Mouse (Mus musculus) kidney, postnatal 36 days (tissue): ENCODE measurements around the gene Prkar1b.
A peak's percentile ranks its signal among the peaks of the same experiment; 100 is the strongest.

Experiments
- DNase-seq, 2 experiments: peaks; one replicate each; pipeline ENCODE4 v3.0.0; 2021 to 2022; ENCODE audit warnings: mixed read lengths in 2 of 2

Gene Prkar1b

DNA sequence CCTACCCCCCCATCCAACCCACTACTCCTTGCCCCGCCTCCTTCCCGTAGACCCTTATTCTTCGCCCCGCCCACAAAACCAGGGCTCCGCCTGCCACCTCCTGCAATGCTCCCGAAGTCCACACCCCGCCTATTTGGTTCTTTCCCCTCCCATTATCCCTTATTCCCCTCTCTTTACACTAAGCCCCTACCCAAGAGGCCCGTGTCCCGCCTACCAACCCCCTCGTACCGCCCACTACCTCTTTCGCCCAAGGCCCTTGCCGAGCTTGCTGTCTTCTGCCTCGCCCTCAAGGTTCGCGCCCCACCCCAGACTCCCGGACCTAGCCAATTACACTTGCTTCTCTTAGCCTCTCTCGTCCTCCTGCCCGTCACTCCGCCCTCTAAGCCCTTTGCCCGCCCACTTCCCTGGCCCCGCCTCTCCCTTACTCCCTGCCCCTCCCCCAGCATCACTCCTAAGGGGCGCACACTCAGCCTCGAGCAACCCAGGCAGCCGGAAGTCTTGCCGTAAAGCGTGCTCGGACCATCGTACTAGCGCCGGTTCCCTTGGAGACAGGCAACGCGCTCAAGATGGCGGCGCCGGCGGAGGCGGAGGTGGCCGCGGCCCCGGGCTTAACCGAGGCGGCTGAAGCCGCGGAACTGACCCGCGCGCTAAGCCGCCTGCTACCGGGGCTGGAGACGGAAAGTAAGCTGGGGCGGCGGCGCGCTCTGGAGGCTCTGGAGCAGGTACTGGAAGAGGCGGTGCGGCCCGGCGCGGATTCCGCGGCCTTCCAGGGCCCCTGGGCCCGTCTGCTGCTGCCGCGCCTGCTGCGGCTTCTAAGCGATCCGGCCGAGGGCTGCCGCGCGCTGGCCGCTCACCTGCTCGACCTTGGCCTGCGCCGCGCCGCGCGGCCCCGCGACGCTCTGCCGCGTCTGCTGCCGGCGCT, at the start of gene Prkar1b, which contains the start of gene Dnaaf5:
Prkar1b (minus strand) TSS at position 321 of the 922 bp plus-strand sequence.
Dnaaf5 (plus strand) TSS at position 543 of the 922 bp plus-strand sequence.
- DNase-seq: peak; percentile 97

DNA sequence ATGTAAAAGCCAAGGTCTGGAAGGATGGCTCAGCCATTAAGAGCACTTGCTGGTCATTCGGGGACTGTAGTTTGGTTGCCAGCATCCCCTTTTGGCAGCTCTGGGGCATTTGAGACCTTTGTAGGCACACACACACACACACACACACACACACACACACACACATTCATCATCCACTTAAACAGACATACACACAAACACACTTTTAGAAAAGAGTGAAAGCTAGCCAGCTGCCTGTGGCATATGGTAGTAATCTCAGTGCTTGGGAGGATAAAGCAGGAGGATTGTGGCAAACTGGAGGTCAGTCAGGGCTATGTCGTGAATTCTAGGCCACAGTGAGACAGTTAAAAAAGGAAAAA, 49.8 kb upstream of the Prkar1b start:
- no peak for DNase-seq

DNA sequence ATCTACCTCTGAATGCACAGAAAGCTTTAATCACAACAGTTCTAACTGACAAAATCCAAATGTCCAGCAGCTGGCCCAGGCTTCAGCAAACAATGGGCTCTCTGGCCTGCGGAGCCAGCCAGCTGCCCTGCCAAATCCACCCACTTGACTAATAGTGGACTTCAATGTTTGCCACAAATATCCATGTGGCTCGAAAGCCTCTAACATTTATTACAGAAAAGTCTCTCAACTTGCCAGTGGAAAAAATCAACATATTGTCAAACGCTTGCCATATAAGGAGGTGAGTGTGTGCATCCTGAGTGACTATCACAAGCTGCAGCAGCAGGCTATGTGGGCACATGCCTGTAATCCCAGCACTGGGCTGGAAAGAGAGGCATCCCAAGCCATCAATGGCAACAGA, 49.0 kb upstream of the Prkar1b start:
- no peak for DNase-seq

DNA sequence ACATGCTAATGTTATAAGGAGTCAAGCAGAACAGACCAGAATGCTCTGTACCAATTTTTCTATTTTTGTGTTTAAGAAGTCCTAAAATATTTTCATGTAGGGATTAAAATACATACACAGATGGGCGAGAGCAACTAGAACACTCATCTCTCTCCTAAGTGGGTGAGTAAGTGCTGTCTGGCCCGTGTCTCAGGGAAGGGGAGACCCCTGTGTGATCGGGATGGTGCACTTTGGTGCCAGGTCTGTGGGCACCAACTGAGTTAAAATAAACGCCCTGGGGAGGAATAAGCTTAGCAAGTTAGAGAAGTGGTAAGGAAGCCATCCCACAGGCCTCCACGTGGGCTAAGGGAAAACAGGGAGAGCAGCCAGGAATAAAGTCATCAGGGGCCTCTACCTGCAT, 41.2 kb upstream of the Prkar1b start:
- DNase-seq: no peak

DNA sequence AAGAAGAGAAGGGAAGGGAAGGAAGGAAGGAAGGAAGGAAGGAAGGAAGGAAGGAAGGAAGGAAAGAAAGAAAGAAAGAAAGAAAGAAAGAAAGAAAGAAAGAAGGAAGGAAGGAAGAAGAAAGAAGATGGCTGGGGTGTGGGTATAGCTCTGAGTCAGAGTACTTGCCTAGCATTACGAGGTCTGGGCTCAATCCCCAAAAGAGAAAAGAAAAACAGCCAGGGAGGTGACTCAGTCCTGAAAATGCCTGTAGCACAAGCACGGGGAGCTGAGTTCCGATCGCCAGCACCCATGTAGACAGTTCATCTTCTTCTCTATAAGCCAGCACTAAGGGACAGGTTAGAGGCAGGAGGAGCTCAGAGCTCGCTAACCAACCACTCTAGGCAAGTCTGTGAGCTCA, 39.9 kb upstream of the Prkar1b start:
- DNase-seq: no peak

DNA sequence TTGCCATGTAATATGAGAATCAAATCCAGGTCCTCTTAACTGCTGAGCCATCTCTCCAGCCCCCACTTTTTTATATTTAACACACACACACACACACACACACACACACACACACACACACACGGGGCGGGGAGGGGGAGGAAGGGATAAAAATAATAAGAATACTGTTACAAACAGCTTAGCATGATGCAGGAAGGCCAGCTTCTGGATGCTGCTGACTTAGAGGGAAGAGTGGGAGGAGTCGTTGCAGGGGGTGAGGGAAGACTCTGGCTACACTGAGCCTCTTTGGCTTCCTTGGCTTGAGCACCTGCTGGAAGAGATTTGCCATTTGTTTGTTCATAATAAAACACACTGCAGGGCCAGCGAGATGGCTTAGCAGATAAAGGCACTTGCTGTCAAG, 35.1 kb upstream of the Prkar1b start:
- no peak for DNase-seq

DNA sequence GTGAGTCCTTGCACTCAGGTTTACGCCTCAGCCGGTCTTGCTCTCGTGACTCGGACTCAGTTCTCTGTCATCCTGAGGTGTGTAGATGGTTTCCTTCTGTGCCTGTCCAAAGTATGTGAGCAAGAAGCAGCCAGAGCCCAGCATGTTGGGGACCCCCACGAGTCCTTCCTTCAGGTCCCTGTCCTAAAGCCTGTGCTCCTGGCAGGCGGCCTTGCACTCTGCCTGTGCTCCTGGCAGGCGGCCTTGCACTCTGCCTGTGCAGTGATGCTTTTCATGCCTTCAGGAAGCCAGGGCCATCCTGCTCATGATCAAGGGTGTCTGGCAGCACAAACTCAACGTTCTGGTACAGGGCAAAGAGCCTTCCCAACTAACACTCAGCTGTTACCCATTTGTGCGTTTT, 33.8 kb upstream of the Prkar1b start:
- no peak for DNase-seq

DNA sequence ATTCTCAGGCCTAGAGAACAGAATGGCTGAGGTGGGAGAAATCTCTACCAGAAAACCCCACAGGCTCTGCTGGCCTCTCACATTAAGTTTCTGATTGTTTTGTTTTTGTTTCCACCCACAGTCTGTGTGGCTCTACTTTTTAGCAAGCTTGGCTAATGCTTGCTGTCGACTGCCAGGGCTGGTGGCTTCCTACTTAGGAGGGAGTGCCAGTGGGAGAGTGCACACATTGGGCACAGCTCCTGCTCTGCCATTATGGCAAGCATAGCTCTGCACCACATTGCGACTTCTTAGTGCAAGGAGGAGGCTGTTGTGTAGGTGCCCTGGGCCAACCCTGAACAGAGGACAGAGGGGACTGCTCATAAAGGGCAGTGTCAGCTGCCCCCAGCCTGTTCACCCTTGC, 33.3 kb upstream of the Prkar1b start:
- no peak for DNase-seq

DNA sequence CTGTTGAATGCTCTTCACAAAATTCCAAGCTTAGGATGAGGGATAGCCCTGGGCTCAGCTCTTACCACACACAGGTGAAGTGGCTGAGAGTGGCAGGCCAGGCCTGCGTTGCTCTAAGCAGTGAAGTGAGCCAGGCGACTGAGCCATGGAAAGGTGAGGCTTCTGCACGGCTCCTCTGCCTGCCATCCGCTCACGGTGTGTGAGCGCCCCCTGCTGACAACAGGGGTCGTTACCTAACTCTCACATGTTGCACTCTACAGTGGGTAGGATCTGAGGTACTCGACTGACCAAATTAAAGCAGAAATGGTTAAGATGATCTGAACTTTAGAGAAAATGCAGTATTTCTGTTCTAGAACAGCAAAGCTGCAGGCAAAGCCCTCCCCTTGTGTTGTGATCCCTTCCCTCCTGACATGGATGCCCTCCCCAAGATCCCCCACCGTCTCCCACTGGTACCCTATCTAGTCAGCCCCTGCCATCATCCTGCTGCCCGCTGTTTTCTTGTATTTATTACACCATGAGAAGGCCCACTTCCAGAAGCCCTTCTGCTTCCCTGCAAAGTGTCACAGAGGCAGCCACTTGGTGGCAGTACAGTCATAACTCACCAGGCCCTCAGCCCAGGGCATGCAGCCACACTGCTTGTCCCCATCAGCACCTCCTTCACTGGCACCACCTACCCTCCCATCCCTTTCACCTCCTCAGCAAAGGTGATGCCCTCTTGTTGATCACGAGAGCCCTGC, 29.3 kb upstream of the Prkar1b start:
- DNase-seq: peak; percentile 70 to 93

DNA sequence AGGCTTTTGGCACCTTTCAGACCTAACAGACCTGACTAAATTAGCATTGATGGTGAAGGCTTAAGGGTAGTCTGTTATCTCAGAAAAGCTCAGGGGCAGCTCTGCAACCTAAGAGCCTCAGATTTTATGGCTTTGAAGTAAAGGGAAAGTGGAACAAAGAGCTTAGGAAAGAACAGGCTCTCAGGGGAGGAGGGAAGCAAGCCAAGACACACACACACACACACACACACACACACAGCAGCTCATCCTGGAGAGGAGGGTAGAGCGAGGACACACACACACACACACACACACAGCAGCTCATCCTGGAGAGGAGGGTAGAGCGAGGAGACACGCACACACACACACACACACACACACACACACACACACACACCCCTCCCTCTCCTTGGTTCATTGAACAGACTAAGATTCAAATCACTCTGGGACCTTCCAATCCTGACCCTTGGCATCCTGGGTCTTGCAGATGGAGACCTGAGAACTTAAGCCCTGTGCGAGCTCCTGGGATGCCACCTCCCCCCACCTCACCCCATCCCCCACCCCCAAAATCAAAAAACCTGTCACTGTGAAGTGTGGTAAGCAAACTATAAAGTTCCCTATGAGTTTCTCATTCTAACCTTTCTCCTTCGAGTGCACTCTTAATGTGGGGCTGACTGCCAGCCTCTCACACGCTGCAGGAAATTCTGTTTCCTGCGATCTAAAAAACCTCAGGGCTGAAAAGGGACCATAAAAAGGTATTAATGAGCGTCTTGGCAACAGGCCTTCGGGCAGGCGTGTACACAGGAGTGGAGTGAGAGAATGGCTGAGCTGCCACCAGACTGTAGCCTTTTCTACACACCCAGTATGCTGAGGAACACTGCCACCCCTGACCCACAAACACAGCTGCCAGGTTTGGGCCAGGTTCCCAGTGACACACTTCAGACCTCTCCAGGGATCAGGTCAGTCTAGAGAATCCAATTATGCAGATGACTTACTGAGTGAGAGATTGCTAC, 25.1 kb upstream of the Prkar1b start:
- DNase-seq: peak; percentile 54 to 65

DNA sequence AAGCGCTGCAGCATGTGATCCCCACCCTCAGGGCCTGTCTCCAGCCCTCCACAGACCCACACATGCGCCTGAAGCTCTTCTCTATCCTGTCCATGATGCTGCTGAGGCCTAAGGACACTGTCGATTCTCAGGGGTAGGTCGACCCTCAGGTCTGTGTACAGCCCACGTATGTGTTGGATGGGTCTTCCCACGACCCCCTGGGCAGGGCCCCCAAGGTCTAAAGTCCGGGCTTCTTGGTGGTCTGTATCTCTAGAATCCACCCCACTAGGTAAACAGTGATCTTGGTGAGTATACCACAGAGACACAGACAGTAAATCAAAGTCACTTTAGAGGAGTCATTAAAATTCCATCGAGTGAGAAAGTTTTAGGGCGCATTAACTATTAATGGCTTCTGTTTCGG, 24.3 kb upstream of the Prkar1b start:
- DNase-seq: no peak

DNA sequence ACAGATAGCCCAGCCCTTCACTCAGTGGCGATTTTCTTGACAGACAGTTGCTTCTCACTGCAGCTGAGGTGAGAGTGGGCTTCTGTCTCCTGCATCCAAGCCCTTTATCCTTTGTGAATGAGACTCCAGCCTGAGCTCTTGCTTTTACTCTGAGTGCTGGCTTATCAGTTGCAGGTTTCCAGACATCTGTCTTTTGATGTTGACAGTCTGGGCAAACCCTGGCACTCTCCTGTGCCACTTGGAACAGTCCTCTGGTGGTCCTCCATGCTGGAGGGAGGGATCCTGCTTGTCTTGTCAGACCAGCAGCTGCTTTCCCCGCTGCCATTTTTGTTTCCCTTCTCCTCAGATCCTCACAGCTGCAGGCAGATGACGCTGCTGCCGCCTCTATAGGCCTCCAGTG, 22.1 kb upstream of the Prkar1b start:
- no peak for DNase-seq

DNA sequence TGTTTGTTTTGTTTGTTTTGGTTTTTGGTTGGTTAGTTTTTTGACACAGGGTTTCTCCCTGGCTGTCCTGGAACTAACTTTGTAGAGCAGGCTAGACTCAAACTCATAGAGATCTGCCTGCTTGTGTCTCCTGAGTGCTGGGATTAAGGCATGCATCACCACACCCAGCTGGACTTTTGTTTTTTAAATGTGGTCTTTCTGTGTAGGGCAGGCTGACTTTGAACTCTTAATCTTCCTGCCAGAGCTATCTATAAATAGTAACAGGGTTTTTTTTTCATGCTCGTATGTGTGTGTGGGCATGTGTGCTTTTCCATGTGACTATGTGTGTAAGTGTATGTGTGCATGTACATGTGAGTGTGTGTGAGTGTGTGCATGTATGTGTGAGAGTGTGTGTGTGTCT, 17.7 kb upstream of the Prkar1b start:
- no peak for DNase-seq

DNA sequence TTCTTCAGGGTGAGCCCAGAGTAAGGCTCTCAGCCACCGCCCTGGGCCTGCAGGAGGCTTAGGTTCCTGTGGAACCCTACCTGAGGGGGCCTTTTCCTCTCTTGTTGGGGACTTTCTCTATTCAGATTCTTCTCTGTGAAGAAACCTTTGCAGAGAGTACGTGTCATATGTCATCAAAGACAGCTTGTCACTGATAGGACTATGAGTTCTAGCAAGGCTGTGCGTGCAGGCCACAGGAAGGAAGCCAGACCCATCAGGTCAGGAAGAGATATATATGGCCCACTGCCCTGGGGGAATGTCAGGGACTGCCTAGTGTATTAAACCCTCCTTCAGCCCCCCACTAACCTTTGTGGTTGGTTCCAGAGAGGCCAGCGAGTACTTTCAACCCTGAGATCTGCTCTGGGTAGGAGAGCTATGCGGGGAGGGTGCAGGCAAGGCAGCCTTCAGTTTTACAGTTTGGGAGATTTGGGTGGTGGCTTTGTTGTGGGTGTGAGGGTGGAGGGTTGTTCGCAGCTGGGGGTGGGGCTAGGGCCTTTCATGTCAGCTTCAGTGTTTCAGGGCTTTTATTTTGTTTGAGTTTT, 17.1 kb upstream of the Prkar1b start:
- DNase-seq: no peak

DNA sequence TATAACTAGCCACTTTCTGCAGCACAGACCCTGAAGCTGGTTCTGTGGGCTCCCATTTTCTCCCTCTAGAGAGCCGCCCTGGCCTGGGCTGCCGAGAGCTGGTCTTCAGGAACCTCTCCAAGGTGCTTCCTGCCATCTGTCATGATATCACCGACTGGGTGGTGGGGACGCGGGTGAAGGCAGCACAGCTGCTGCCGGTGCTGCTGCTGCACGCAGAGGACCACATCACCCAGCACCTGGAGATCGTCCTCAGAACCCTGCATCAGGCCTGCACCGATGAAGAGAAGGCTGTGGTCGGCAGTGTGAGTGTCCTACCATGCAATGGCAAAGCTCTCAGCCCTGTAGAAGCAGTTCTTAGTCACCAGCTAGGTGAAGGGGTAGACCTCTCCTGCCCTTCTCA, 11.8 kb upstream of the Prkar1b start:
- no peak for DNase-seq

DNA sequence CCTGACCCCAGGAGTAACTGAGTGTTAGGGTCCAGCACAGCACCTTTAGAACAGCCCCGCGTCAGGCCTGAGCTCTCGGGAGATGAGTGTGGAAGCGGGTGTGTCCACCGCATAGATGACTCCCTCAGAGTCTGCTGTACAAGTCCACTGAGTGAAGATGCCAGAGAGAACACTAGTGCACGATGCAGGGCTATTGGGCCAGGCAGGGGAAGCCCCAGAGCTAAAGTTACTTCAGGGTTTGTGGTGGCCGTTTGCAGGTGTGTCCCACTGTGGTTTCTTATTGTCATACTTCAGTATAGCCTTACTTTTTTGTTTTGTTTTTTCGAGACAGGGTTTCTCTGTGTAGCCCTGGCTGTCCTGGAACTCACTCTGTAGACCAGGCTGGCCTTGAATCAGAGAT, 11.1 kb upstream of the Prkar1b start:
- no peak for DNase-seq

DNA sequence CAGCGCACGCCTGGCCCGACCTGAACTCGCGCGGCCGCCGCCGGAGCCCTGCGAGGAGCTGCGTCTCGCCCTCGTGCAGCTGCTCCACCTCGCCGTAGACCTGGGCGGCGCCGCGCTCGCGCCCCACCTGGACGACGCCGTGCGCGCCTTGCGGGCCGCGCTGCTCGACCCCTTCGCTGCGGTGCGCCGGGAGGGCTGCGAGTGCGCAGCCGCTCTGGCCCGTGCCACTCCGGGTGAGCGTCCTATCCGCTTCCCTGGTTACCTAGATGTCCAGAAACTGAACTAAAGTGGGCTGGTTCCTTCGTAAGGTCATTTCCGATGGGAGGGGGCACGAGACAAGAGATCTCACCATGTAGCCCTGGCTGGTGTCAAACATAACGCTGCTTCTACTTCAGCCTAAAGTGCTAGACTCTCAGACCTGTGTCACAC, 816 bp upstream of the Prkar1b start:
- peak; percentile 33 to 66 for DNase-seq

DNA sequence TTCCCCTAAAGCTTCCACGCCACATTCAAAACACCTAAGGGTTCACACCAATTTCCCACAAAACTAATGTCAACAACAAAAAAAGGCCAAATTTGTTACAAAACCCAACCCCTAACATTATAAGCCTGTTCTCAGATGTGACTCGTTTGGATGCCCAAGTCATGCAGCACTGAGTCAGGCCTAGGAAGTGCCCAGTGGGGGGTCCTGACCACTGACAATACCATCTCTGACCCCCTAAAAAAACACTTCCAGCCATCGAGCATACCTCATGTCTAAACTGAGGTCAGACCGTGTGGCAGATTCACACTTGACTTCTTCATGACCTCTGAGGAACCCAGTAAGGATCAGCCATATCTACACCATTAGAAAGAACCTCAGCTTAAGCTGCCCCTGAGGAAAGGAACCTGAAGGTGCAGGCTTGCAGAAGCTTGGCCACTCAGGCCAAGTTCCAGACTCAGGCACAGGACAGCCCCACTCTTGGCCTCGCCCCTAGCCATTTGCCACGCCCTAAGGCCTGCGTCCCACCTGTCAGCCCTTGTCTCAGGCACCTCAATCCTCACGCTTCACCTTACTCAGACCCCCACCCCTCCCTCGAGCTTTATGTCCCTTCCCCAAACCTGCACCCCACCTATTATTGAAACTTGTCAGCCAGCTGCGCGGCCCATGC, 662 bp downstream of the Prkar1b start:
- DNase-seq: no peak

DNA sequence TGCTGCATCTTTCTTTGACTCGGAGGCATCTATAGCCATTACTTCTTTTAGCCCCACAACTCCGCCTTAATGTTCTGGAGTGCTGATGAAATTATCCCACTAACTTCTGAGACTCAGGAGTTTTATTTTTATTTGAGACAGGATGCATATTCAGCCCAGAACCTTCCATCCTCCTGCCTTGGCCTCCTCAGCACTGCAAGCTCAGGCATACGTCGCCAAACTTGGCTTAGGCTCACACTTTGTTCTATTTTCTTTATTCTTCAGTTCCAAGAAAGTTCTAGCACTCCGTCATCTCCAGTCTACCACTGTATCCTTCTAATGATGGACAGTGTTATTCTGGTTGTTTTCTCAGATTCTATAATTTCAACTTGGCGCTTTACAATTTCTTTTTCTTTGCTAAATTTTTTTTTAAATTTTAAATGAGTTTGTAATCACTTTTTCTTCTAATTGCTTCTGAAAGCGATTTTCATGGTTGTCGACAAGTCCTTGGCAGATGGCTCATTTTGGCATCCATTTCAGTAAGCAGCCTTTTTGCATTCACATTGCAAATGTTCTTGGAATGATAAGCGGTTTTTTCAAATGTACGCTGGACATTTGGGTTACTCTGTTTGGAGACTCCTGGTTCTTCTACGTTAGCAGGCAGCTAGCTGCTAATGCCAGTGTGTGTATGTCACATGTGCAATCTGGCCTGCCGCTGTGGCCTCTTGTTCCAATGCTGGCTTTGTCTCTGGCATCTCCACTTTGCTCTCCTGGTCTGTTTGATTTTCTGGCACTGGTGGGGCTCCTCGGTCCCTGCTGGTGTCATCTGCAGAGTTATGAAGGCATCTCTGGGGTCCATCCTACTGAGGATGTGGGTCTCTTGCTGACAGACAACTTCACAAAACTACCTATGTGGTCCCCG, 2.4 kb downstream of the Prkar1b start:
- no peak for DNase-seq

DNA sequence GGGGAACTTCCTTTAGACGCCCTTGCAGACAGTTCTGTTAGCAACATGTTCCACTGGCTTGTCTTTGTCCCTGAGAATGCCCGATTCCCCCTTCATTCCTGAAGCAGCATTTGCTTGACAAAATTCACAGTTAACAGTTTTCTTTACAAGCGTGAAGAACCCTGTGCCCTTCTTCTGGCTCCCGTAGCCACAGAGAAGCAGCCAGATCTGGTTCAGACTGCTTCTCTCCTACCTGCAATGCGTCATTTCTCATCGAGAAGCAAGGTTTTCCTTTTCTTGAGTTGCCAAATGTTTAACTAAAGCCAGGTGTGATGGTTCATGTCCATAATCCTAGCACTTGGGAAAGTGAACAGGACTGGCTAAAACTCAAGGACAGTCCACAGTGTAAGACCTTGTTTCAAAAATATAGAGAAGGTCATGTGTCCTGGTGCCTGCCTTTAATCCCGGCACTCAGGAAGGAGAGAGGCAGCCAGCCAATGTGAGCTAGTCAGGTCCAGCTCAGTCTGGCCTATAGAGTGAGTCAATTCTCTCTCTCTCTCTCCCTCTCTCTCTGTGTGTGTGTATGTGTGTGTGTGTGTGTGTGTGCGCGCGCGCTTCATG, 3.2 kb downstream of the Prkar1b start:
- peak; percentile 60 to 70 for DNase-seq
